Mouse (Mus musculus) embryo, embryonic 10 days (tissue): ENCODE results near the gene Ddias.

Experiments used
- DNase-seq: peaks from one replicate; pipeline ENCODE4 v3.0.0-alpha.2; 2015; ENCODE audit warnings: low spot score

Ddias gene

DNA sequence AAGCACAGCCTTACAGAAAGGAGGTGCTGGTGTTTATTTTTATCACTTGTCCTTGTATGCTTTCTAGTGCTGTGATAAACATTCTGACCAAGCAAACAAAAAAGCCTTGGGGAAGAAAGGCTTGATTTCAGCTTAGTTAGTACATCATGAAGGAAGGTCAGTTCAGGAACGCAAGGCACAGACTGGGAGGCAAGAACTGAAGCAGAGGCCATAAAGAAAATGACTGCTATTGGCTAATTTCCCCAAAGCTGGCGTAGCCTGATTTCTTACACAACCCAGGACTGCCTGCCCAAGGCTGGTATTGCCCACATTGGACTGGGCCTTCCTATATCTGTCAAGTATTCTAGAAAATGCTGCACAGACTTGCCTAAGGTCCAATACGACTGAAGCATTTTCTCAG lies 25.8 kb downstream of the Ddias start:
- DNase-seq: no peak

DNA sequence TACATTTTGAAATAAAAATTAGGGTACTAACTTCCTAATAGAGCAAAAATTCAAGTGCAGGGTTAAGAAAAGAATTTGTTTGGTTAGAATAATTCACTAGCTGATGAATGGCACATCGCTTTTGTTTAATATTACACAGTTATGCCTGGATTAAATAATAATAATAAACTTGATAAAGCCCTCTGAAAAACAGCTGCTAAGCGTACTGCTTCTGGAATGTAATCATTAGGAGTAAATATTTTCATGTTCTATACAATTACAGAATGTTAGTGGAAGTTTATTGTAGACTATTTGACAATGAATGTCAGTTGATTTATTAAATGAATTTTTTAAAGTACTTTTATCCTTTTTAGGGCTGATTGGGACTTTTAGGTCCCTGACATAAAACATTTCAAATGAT lies 31.8 kb downstream of the Ddias start:
- DNase-seq: no peak

DNA sequence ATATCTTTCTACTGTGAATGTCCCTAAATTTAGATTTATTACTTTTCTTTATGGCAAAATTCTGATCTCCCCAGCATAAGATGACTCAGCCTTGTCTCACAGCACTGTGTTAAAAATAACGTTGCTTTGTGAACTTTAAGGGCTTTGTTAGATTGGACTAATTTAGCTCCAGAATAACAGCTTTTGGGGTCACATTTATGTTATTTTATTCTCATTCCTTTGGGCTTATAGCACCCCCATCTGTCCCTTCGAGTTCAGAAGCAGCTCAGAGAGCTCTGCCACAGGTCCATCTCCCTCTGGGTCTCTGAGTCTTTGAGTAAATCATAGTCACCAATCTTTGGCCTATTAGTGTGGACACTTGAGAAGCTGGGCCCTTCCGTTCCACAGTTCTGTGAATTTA lies 36.1 kb downstream of the Ddias start:
- DNase-seq: no peak

DNA sequence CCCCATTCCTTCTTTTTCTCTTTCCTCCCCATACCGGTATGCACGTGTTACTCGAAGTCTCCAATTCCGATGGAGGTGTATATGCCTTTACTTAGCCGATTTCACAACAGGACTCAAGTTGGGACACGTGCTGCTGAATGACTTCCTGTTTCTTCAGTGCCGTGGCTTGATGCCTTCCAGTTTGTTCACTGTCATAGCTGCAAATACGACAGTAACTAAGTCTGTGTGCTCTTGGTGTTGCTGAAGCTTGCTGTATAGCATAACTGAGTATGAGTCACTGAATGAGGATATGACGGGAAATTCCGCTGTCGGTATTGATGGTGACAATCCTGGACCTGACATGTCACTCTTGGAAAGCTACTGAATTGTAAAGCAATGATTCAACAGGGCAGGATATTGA lies 36.8 kb downstream of the Ddias start:
- DNase-seq: no peak

DNA sequence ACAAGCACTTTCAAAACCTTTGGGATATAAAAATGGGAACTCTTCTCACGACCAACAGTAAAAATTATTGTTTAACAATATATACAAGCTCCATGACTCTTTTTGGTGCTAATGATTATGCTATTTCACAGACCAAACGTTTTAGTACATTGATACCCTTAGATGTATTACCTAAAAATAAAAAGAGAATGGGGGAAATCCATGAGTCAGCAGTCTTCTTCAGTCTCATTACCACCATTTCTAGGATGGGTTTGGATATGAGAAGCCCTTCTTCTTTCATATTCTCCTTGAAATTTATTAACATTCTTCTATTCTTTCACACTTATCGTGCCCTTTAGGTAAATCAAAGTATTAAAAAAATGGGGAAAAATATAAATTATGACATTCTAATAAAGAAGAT lies 37.6 kb downstream of the Ddias start:
- DNase-seq: no peak

DNA sequence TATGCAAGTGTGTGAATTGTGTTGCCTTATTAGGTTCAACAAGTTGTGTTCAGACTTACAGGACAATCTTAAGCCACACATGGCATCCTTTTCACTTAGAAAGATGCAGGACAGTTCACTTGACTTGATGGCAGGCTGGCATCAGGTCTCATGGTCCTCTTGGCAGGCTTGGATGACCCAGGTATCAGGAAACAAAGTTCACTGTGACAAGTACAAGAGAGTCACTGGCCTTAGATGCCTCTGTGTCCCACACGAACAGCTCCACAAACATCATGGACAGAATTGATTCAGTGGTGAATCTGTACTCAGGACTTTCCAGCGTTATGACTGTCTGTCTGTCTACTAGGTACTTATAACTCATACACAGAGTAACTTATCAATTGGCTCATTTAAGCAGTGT lies 39.7 kb downstream of the Ddias start:
- DNase-seq: no peak

DNA sequence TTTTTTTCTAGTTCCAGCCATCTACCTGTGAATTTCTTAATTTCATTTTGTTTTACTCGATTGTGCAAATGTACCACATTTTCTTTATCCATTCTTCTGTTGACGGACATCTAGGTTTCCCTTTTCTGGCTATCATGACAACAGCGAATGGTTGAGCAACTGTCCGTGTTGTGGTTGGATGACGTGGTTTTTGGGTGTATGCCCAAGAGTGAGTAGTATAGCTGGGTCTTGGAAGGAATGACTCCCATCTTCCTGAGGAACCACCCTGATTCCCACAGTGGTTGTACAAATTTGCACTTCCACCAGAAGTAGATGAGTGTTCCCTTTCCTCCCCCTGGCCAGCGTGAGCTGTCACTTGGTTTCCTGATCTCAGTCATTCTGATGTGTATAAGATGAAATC lies 41.7 kb downstream of the Ddias start:
- no peak for DNase-seq

DNA sequence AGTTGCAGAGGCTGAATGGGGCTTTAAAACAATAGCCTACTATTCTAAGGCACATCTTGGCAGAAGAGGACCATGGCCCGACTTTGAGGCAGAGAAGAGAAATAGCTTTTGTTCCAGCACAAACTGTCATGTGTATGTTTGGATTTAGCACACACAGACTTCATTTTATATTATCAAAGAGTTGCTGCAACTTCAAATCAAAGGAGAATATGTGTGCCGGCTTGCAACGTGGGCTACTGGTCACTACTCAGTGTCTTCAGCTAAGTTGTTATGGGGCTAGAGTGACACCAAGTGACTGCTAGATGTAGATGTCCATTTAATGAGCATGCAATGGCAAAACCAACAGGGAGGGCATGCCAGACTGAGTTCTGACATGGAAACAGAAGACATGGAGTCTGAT lies 46.1 kb downstream of the Ddias start:
- peak; percentile 31 for DNase-seq

DNA sequence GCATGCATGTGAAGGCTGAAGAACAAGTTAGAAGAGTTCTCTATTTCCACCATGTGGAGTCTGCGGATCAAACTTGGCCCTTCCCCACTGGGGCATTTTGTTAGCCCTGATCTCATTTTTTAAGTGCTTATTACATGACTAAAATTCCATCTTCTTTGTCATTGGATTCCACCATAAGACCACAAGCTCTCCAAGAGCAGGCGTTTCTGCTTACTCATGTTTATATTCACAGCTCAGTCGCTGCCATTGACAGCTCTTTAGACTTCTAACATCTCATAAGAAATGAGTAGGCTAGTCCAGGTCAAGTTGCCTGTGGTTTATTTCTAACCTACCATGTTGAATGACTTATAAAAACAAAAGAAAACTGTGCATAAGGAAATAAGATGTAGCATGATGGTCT lies 47.8 kb downstream of the Ddias start:
- DNase-seq: no peak

DNA sequence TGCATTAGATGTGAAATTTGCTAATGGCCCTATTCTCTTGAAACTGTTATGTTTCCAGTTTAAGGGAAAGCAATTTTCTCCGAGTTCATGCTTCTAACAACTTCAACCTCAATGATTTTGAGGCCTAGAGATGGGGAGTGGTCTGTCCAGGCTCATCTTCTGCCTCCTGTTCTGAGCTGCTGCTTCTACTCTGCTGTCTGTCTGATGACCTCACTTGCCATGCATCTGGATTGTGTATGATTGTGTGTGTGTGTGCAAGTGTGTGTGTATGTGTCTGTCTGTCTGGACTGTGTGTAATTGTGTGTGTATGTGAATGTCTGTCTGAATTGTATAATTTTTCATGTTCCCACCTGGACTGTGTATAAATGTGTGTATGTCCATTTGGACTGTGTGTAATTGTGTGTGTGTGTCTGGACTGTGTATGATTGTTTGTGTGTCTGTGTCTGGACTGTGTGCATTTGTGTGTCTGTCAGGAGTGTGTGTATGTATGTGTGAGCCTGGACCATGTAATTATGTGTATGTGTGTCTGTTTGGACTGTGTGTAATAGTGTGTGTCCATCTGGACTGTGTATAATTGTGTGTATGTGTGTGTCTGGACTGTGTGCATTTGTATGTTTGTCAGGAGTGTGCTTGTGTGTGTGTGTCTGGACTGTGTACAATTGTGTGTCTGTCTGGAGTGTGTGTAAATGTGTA lies 51.5 kb downstream of the Ddias start:
- DNase-seq: no peak

DNA sequence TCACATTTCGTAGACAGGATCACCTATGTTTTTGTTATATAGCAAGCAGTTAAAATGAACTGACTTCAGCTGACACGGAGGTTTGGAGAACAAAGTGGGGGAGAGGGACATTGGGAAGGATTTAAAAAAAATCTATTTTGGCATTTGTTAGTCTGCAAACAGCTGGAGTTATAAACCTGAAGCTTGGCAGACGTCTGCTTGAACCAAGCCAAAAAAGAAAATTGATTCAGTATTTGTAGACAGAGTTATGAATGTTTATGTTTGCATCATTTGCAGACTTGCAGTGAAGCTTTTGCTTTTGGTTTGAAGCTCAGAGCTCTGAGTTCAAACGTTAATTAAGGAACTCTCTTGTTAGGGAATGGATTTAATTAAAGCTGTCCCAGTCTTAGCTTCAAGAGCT lies 52.2 kb downstream of the Ddias start:
- no peak for DNase-seq

DNA sequence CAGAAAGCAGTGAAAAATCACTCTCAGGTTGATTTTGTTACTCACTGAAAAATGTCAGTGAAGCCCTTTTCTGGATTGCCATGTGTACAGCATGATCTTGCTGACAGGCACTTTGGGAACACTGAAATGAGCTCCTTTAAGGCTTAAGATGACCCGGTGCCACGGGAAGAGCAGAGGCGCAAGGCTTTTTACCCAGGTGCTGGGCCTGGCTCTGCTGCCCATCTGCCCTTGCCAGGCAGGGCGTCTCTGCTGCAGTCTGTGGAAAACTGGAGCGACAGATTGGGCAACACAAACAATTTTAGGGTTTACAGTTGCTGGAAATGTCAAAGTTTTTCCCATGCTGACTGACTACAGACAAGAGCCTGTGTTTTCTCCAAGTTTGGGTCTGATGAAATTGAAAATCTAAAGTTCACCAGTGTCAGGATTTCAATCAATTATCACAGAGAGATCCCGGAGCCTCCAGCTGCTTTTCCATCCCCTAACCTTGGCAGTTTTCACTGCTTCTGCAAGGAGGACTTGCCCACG lies 53.0 kb downstream of the Ddias start:
- DNase-seq: no peak

DNA sequence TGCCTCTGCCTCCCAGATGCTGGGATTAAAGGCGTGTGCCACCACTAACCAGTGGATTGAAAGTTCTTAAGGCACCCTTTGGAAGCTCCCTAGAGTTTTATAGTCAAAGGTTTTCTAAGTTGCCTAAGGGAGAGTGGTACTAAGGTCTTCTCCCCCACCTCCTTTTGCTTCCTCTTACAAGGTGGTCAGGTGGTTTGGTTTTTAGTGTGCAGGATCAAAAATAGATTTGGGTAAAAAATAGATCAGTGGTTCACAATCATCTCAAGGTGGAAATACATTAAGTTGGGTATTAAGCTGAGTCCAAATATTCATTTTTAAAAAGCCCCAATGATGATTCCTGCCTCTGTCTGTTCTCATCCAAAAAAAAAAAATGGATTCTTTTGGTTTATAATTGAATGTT lies 53.6 kb downstream of the Ddias start:
- DNase-seq: no peak

DNA sequence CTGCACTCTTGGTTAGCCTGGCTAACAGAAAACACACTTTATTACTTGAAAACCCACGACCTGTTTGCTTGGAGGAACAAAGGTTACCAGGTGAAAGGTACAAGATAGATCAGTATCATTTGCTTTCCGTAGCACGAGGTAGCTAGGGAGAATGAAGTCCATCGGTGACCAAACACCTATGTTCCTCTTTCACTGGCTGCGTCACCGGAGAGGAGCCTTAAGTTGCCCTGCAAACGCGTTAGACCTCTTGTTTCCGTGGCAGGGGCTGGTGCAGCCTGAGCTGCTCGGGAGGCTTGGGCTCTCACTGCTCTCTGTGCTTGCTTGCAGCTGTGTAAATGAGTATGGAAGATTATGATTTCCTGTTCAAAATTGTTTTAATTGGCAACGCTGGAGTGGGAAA lies 54.4 kb downstream of the Ddias start:
- no peak for DNase-seq

DNA sequence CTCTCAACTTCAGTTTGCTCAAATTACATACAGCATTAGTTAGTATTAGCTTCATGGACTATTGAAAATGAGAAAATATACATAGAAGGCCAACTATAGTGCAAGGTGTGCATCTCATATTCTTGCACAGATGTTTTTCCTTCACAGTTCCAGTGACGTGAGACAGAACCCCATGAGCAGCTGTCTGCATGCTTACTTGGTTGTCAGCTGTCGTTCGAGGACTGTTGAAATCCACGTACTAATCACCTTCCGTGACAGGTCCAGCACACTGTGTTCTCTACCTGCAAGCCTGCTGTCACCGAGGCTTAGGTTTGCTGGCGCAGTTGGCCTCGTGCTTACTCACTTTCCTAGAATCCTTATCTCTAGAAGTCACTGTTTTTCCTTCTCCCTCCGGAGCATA lies 56.2 kb downstream of the Ddias start:
- no peak for DNase-seq

DNA sequence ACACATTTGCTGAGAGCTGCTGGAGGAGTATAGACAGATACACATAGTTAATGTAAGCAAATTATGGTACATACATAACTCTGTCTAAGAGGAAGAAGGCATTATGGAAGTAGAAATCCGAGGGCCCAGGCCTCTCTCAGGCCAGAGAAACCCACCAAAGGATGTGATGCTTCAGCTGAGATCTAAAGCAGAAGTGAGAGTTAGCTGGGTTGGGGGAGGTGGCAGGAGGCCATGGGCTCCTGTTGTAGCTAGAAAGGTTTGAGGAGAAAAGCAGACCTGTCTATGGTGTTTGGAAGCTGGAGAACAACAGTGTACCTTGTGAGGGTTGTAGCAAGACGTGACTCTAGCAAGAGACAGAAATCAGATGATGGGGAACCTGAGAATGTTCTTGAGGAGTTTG lies 56.8 kb downstream of the Ddias start:
- no peak for DNase-seq

DNA sequence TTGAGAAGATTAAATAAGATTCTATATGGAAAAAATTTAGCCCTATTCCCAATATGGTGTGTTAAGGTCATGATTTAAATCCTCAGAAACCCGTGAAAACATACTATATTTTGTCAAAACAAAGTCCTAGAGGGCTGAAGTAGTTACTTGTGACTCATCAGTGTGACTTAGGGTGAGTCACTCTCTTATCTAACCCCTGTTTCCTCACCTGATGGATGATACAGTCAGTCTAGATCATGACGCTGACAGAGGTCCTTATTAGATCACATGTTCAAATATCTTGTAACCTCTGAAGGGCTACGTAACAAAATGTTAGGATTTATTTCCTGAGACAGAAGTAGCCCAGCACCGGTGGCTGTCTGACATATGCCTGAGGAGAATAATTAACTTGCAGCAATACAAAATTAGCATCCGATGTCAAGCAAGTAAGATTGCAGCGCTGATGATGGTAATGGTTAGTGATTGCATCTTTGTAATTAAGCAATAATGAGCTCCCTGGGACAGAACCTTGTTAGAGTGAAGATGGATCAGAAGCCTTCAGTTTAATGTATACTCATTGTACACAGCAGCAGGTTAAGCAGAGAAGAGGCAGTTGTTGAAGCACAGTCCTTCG lies 62.3 kb downstream of the Ddias start:
- no peak for DNase-seq
